Mouse (Mus musculus) embryonic fibroblast, embryonic 13.5 days (primary cell): ENCODE measurements at regions not wholly inside any gene's neighbourhood (a gene's known extent, or its start where the extent isn't known, plus 50 kb on each side); places are given as distances from the start of the nearest gene placed in this dataset.

Source experiments
- H3K27ac ChIP-seq: 2 replicates; pipeline ENCODE4 v1.5.1; 2012; ENCODE audit warnings: low read length, control low read depth, inconsistent platforms; ENCODE audit not compliant: insufficient read depth
- H3K4me1 ChIP-seq: 2 replicates; pipeline ENCODE4 v1.6.1; 2011; ENCODE audit warnings: low read length; ENCODE audit not compliant: control insufficient read depth, insufficient read depth
- H3K4me3 ChIP-seq: 2 replicates; pipeline ENCODE4 v1.5.1; 2011; ENCODE audit warnings: mild to moderate bottlenecking, control low read depth, low read length; ENCODE audit not compliant: insufficient read depth
- CTCF ChIP-seq: IDR thresholded peaks from 2 replicates; pipeline ENCODE4 v1.5.1; 2011; ENCODE audit warnings: mild to moderate bottlenecking, control low read depth, low read length, moderate library complexity, borderline replicate concordance; ENCODE audit not compliant: insufficient read depth
- POLR2A ChIP-seq: IDR thresholded peaks from 2 replicates; pipeline ENCODE4 v1.6.1; 2011; ENCODE audit warnings: low read depth, mild to moderate bottlenecking, control low read depth, low read length, moderate library complexity

DNA sequence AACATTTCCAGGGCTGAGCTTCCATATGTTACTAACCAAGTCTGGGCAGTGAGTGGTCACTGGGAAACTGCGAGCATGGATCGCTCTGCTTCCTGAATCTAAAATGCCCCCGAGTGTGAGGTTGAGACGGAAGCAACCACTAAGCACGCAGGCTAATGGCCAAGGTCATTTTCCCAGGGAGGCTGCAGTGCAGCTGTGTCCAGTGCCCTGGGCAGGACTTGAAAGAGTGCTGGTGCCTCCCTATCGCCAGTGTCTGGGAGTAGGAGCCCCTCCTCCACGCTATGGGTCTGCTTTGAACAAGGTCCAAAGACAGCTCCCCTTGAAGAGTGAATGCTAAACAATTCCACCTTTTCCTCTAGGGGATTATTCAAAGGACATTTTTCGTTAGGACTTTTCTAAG, 189.5 kb upstream of the Cnr1 start:
- no peak for TF ChIP-seq CTCF
- TF ChIP-seq POLR2A, result no peak
- no peak overlapping the region for H3K4me3 ChIP-seq
- no peak overlapping the region for H3K27ac ChIP-seq
- peaks cover 3% of the 10 kb centered on the region for H3K4me1 ChIP-seq

DNA sequence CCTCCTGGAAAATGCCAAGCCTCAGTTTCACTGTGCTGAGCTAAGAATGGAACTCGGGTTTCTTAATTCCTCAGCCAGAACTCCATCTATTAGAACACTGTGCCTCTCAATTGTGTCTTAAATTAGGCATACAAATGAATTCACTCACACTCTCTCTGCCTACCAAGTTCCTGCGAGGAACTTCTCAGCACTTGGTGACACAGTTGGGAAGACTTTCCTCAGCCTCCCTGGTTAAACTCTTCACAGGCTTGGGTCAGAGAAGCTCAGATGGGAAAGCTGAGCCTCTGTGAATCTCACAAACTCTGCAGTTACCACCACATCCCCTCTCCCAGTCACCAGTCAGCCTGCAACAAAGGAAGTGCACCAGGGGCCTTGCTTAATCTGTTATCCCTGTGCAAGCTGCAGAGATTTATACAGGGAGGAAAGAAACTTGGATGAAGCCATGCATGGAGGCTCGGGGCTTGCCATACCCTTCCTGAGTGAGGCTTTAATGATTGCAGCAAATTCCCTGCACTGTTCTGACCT, 188.9 kb upstream of the Cnr1 start:
- no peak for TF ChIP-seq POLR2A
- no peak for TF ChIP-seq CTCF
- Histone ChIP-seq H3K4me1 (peaks cover 3% of the 10 kb centered on the region), H3K4me3 (no peak overlapping the region), H3K27ac (no peak overlapping the region)

DNA sequence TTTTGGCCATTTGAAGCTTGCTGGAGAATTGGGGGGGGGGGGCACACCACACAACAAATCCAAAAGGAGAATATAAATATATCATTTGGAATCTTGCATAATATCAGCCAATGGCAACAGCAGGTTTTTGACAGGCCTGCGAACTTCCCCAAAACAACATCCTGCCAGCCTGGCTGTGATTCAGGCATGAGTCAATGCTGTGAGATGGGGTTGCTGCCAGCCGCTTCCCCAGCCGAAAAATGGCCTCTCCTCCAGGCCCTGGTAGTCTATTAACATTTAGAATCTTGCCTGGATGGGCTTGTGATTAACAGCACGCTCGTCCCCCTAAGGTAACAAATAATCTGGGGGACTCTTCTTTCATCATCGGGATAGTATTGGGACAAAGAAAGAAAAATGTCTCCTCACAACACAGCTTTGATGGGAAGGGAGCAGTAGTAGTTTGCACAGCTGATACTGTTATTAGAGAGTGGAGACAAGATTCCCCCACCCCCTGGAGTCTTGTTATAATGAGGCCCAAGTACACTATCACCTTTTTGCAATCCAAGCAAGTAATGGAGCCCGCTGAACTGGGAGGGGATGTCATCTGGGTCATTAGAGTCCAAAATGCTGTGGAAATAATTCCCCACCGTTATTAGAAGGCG, 188.2 kb upstream of the Cnr1 start:
- TF ChIP-seq CTCF, result no peak
- no peak for TF ChIP-seq POLR2A
- Histone ChIP-seq H3K4me1 (peaks cover 3% of the 10 kb centered on the region), H3K27ac (no peak overlapping the region), H3K4me3 (no peak overlapping the region)

DNA sequence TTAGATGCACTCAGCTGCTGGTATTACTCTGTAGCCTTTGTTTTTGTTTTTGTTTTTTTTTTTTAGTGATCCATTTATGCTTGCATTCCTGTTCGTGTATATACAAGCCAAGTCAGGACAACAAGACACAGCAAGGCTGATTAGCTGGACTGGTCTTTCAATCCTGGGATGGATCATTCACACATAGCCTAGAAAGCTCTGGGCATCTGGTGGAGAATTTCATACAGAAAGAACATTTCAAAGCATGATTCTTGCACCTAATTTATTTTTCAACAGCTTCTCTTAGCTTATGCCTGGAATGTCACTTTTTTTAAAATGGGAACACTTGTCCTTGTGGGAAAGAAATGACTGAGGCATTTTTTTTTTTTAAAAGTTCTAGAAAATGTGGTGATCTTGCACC, 187.1 kb upstream of the Cnr1 start:
- Histone ChIP-seq H3K4me3 (no peak overlapping the region), H3K27ac (no peak overlapping the region), H3K4me1 (peaks cover 3% of the 10 kb centered on the region)
- no peak for TF ChIP-seq CTCF
- TF ChIP-seq POLR2A, result no peak

DNA sequence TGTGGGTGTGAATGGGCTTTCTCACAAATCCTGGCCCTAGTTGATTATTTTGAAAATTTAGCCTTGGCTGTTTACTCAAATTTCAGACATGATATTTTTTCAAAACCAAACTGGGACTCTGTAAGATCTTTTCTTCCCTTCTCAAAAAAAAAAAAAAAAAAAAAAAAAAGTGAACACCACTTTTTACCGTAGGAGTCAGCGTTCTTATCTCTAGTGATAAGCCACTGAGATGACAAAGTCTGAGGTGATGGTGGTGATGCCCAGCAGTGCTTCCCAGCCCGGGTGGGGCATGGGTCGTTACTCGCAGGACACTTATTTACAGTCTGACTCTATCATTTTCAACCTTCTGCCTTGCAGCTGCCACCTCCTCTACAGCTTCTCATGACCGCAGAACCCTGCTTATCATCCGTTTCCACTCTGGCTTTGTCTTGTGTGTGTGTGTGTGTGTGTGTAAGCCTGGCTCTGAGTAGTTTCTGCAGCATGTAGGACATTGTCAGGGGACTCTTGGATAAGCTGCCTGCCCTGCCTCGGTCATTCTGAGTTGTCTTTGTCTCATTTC, 186.5 kb upstream of the Cnr1 start:
- H3K4me3 ChIP-seq, result no peak overlapping the region
- H3K27ac ChIP-seq, result no peak overlapping the region
- peaks cover 3% of the 10 kb centered on the region for H3K4me1 ChIP-seq
- no peak for TF ChIP-seq POLR2A
- TF ChIP-seq CTCF, result no peak

DNA sequence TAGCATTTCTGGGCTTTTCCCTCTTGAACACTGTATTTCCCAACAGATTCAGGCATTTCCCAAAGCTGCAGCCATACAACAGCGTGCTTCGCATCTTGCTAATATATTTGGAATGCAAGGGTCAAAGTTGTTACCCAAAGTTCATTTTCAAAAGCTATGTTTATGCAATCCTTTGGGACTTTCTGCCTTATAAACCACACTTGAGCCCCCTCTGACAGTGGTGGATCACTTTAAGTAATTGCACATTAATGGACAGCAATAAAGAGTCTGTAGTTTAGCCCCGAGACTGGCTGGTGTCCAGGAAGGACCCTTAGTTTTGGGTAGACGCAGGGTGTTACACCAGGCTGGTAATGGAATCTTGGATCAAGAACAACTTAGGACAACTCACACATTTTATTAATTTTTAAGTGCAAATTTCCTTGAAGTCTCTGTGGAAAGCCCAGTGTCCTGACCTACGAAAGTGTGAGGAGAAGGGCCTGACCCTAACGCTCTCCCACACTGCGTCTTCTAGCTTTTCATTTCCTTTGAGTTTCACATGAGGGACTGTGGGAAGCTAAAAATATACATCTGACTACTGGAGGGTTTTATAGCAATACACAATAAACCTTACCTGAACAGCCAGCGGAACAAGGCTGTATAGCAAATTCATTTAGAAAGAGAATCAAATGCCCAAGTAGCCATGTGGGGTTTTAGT, 185.0 kb upstream of the Cnr1 start:
- H3K4me3 ChIP-seq, result no peak overlapping the region
- H3K4me1 ChIP-seq, result peaks cover 3% of the 10 kb centered on the region
- no peak for TF ChIP-seq POLR2A
- no peak for TF ChIP-seq CTCF
- no peak overlapping the region for H3K27ac ChIP-seq

DNA sequence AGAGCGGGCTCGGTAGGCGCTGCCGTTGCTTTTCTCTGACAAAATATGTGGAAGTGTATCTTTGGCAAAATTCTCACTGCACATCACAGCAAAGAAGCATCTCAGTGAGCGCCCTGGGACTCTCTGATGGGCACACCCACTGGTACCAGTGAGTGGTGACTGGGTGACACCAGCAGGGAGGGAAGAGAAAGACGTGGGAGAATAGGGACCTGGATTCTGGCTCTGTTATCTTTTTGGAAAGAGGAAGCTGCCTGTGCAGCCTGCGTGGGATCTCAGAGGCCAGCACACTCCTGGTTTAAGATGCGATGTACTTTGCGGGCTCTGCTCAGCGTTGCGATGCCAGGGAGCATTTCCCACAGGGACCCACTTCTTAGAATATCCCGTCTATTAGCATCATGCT, 183.4 kb upstream of the Cnr1 start:
- TF ChIP-seq CTCF (no peak), POLR2A (no peak)
- Histone ChIP-seq H3K4me3 (no peak overlapping the region), H3K4me1 (peaks cover 3% of the 10 kb centered on the region), H3K27ac (no peak overlapping the region)

DNA sequence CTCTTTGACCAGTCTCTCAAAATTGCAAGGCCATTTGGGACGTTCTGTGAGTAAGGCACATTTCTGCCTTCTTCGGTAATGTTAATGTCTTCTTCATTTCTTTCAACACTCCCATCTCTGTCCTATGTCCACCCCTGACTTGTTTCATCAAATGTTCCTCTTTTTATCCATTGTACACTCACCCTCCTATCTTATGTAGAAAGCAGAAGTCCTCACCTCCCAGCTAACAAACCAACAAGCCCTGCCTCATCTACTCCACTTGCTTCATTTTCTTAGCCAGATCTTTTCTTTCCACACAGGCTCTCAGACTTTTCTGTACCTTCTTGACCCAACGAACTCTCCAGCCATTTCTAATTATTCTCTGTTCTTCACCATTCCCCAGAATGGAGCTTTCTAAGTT, 179.2 kb upstream of the Cnr1 start:
- TF ChIP-seq POLR2A (no peak), CTCF (no peak)
- no peak overlapping the region for H3K4me3 ChIP-seq
- peaks cover 6% of the 10 kb centered on the region for H3K4me1 ChIP-seq
- no peak overlapping the region; the same call in 1 of the 2 replicates for H3K27ac ChIP-seq

DNA sequence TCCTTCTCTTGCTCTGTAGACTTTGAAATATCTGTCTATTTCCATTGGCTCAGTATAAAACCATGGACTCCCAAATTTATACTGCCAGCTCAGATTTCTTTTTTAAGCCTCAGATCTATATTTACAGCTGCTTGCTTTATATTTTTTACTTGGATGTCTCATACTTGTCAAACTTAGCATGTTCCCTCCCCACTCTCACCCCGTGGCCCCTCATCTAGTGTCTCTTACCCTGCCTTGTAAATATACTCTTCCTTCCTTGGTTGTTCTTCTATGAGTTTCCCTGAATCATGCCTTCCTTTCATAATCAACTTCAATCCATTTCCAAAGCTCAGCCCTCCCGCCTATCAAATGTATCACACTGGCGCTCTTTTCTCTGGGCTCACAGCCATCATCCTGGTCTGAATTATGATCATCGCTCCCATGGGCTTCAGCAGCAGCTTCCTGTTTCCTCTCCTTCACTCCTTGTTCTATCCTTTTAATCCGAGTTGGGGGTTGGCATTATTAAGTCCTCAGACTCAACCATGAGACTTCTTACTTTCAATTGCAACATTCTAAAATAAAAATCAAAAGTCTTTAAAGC, 177.0 kb upstream of the Cnr1 start:
- TF ChIP-seq CTCF, result no peak
- no peak for TF ChIP-seq POLR2A
- Histone ChIP-seq H3K4me1 (peaks cover 6% of the 10 kb centered on the region), H3K4me3 (no peak overlapping the region), H3K27ac (peak overlapping the region; percentile 32)

DNA sequence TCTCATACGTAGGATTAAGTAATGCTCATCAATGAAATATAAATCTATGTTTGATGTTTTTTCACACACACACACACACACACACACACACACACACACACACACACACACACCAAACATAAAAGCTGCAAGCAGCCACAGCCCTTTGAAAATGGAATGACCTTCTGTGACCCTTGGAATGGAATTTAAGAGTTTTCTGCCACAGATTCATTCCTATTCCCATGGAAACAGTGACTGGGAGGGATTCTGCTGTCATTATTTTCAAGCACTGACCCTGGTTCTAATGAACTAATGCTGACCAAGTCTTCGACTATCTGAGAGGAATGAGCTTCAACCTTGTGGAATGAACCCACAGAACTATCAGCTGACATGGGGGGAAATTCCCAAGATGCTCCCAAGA, 156.7 kb upstream of the Cnr1 start:
- no peaks in the 10 kb centered on the region for H3K4me1 ChIP-seq
- no peak overlapping the region for H3K27ac ChIP-seq
- no peak overlapping the region for H3K4me3 ChIP-seq
- TF ChIP-seq POLR2A (no peak), CTCF (no peak)
